8 mouse cellular contexts compared by ENCODE assay signal in the genomic region with DNA sequence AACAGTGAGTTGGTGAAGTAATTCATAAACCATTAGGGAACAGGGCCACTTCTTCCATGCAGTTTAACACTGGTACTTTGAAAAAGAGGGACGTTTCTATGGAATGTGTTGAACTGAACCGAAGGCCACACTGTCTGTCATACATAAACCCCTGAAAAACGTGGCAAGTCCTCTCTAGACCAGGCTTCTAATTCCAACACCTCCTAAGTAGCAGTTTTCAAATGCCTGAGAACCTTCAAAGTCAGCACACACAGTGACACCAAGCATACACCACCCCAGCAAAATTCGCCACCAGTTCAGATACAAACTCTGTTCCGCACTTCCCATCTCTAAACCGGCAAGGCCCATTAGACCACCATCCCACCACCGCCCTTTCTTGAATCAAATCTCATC. TPM values are rescaled to one million over a fixed set of nuclear protein-coding genes. Genes with fewer than 3 reads are reported as not detected.
DNase-seq lines count a peak whose midpoint lies in the region; ATAC-seq lines count a peak whose summit lies in the region.

No protein-coding gene starts in this region.

- peaks cover 27% of the 10 kb centered on the region for H3K4me1 ChIP-seq in lung, embryonic 15.5 days
- peaks cover 17% of the 10 kb centered on the region for H3K4me1 ChIP-seq in embryonic facial prominence, embryonic 12.5 days
- peaks cover 8% of the 10 kb centered on the region for H3K4me1 ChIP-seq in intestine, embryonic 16.5 days (ENCODE audit: control insufficient read depth, insufficient read depth, low read length)
- H3K4me1 ChIP-seq in neural tube, embryonic 15.5 days: peaks cover 36% of the 10 kb centered on the region

- H3K9me3 ChIP-seq in lung, embryonic 15.5 days: no peaks in the 10 kb centered on the region
- no peaks in the 10 kb centered on the region for H3K9me3 ChIP-seq in embryonic facial prominence, embryonic 12.5 days
- H3K9me3 ChIP-seq in intestine, embryonic 16.5 days (ENCODE audit: control insufficient read depth, low read length): no peaks in the 10 kb centered on the region
- H3K9me3 ChIP-seq in neural tube, embryonic 15.5 days (replicated peaks): no peaks in the 10 kb centered on the region

- H3K9ac ChIP-seq in lung, embryonic 15.5 days: peak overlapping the region; percentile 95
- H3K9ac ChIP-seq in embryonic facial prominence, embryonic 12.5 days: peak overlapping the region; percentile 89
- peak overlapping the region; percentile 94 for H3K9ac ChIP-seq in intestine, embryonic 16.5 days (ENCODE audit: low read depth, low read length)
- peak overlapping the region; percentile 94 for H3K9ac ChIP-seq in neural tube, embryonic 15.5 days (replicated peaks)

- peak overlapping the region; percentile 92 for H3K27ac ChIP-seq in lung, embryonic 15.5 days
- peak overlapping the region; percentile 92 for H3K27ac ChIP-seq in embryonic facial prominence, embryonic 12.5 days
- H3K27ac ChIP-seq in intestine, embryonic 16.5 days (ENCODE audit: low read length): peak overlapping the region; percentile 92
- peak overlapping the region; percentile 98 for H3K27ac ChIP-seq in neural tube, embryonic 15.5 days (replicated peaks)

- H3K27me3 ChIP-seq in lung, embryonic 15.5 days: no peaks in the 10 kb centered on the region
- H3K27me3 ChIP-seq in embryonic facial prominence, embryonic 12.5 days: no peaks in the 10 kb centered on the region
- H3K27me3 ChIP-seq in intestine, embryonic 16.5 days (replicated peaks; ENCODE audit: control insufficient read depth, insufficient read depth, low read length): no peaks in the 10 kb centered on the region
- no peaks in the 10 kb centered on the region for H3K27me3 ChIP-seq in neural tube, embryonic 15.5 days (replicated peaks)

- no peak for DNase-seq in lung, postnatal 36 days
- no peak for DNase-seq in ovary, postnatal 10 days (ENCODE audit: low spot score)
- DNase-seq in cerebellum, postnatal 25 days: no peak

- WGBS in lung, embryonic 15.5 days: 2% methylated on average over 7 of the region's 7 CpGs
- 6% methylated on average over 7 of the region's 7 CpGs for WGBS in embryonic facial prominence, embryonic 12.5 days
- 5% methylated on average over 7 of the region's 7 CpGs for WGBS in intestine, embryonic 16.5 days
- WGBS in neural tube, embryonic 15.5 days: 5% methylated on average over 7 of the region's 7 CpGs

- peaks cover 34% of the 10 kb centered on the region for H3K36me3 ChIP-seq in lung, embryonic 15.5 days
- peaks cover 14% of the 10 kb centered on the region for H3K36me3 ChIP-seq in embryonic facial prominence, embryonic 12.5 days
- H3K36me3 ChIP-seq in intestine, embryonic 16.5 days (ENCODE audit: control insufficient read depth, insufficient read depth, low read length): peaks cover 2% of the 10 kb centered on the region; the same call in 1 of the 2 replicates
- peaks cover 19% of the 10 kb centered on the region for H3K36me3 ChIP-seq in neural tube, embryonic 15.5 days

- H3K4me3 ChIP-seq in lung, embryonic 15.5 days: peak overlapping the region; percentile 92
- peak overlapping the region; percentile 92 for H3K4me3 ChIP-seq in embryonic facial prominence, embryonic 12.5 days
- H3K4me3 ChIP-seq in intestine, embryonic 16.5 days (ENCODE audit: low read length): peak overlapping the region; percentile 94
- H3K4me3 ChIP-seq in neural tube, embryonic 15.5 days (replicated peaks): peak overlapping the region; percentile 93

- H3K4me2 ChIP-seq in lung, embryonic 15.5 days: peak overlapping the region; percentile 77
- H3K4me2 ChIP-seq in embryonic facial prominence, embryonic 12.5 days (replicated peaks): peak overlapping the region; percentile 65
- H3K4me2 ChIP-seq in intestine, embryonic 16.5 days (ENCODE audit: low read depth, low read length): peak overlapping the region; percentile 83
- peak overlapping the region; percentile 63 for H3K4me2 ChIP-seq in neural tube, embryonic 15.5 days

- no peak for ATAC-seq in lung, embryonic 15.5 days (ENCODE audit: borderline replicate concordance, extremely low read depth, low FRiP score, low TSS enrichment)
- ATAC-seq in embryonic facial prominence, embryonic 12.5 days (ENCODE audit: insufficient number of reproducible peaks, insufficient read depth, low FRiP score, low TSS enrichment): no peak
- no peak for ATAC-seq in intestine, embryonic 16.5 days
- ATAC-seq in neural tube, embryonic 15.5 days (ENCODE audit: low FRiP score): no peak
- ATAC-seq in inflammation-experienced regulatory T-cells, adult 6 months: no peak

RNA-seq across cellular contexts. Expression of a gene that starts 0.8 kb away (rescaled TPM):
- polyA plus RNA-seq in lung, embryonic 15.5 days (2015; fragmentation: Nextera tagmentation; extraction: Ambion mirVana): 112 and 136 TPM in 2 replicates
- polyA plus RNA-seq in embryonic facial prominence, embryonic 12.5 days (2016; fragmentation: Nextera tagmentation; extraction: Ambion mirVana): 104 and 108 TPM in 2 replicates
- 87.9 and 115 TPM in 2 replicates for polyA plus RNA-seq in intestine, embryonic 16.5 days (2015; fragmentation: Nextera tagmentation; extraction: Ambion mirVana)
- polyA plus RNA-seq in neural tube, embryonic 15.5 days (2015; fragmentation: Nextera tagmentation; extraction: Ambion mirVana): 111 and 121 TPM in 2 replicates
- polyA plus RNA-seq in inflammation-experienced regulatory T-cells, adult 6 months (2017; shearing (Covaris generic)): 10 to 100 TPM; 58.3 to 99.6 (median 68.0) TPM

RNA-seq across cellular contexts. Expression of a gene that starts 5.2 kb away (rescaled TPM):
- polyA plus RNA-seq in lung, embryonic 15.5 days (2015; fragmentation: Nextera tagmentation; extraction: Ambion mirVana): 31.5 and 33.3 TPM in 2 replicates
- polyA plus RNA-seq in embryonic facial prominence, embryonic 12.5 days (2016; fragmentation: Nextera tagmentation; extraction: Ambion mirVana): 30.3 and 31.3 TPM in 2 replicates
- polyA plus RNA-seq in intestine, embryonic 16.5 days (2015; fragmentation: Nextera tagmentation; extraction: Ambion mirVana): 26.7 and 32.1 TPM in 2 replicates
- 40.4 and 42.0 TPM in 2 replicates for polyA plus RNA-seq in neural tube, embryonic 15.5 days (2015; fragmentation: Nextera tagmentation; extraction: Ambion mirVana)
- polyA plus RNA-seq in inflammation-experienced regulatory T-cells, adult 6 months (2017; shearing (Covaris generic)): 10 to 100 TPM; 18.7 to 39.7 (median 37.9) TPM

RNA-seq across cellular contexts. Expression of a gene that starts 28.0 kb away (rescaled TPM):
- 31.9 and 36.5 TPM in 2 replicates for polyA plus RNA-seq in lung, embryonic 15.5 days (2015; fragmentation: Nextera tagmentation; extraction: Ambion mirVana)
- 43.4 and 44.3 TPM in 2 replicates for polyA plus RNA-seq in embryonic facial prominence, embryonic 12.5 days (2016; fragmentation: Nextera tagmentation; extraction: Ambion mirVana)
- 23.4 and 26.0 TPM in 2 replicates for polyA plus RNA-seq in intestine, embryonic 16.5 days (2015; fragmentation: Nextera tagmentation; extraction: Ambion mirVana)
- polyA plus RNA-seq in neural tube, embryonic 15.5 days (2015; fragmentation: Nextera tagmentation; extraction: Ambion mirVana): 41.2 and 41.5 TPM in 2 replicates
- polyA plus RNA-seq in inflammation-experienced regulatory T-cells, adult 6 months (2017; shearing (Covaris generic)): 10 to 100 TPM; 11.9 to 15.3 (median 13.9) TPM

RNA-seq across cellular contexts. Expression of a gene that starts 38.9 kb away (rescaled TPM):
- 0.46 and 0.67 TPM in 2 replicates for polyA plus RNA-seq in lung, embryonic 15.5 days (2015; fragmentation: Nextera tagmentation; extraction: Ambion mirVana)
- polyA plus RNA-seq in embryonic facial prominence, embryonic 12.5 days (2016; fragmentation: Nextera tagmentation; extraction: Ambion mirVana): 0.06 TPM in 1 of 2 replicates, not detected in the other
- polyA plus RNA-seq in intestine, embryonic 16.5 days (2015; fragmentation: Nextera tagmentation; extraction: Ambion mirVana): 33.8 and 39.1 TPM in 2 replicates
- polyA plus RNA-seq in neural tube, embryonic 15.5 days (2015; fragmentation: Nextera tagmentation; extraction: Ambion mirVana): 0.10 TPM in 1 of 2 replicates, not detected in the other
- polyA plus RNA-seq in inflammation-experienced regulatory T-cells, adult 6 months (2017; shearing (Covaris generic)): under 1 TPM in 1 of 3 experiments, not detected in 2; 0.28 TPM

RNA-seq across cellular contexts. Expression of a gene that starts 45.7 kb away (rescaled TPM):
- 71.3 and 76.7 TPM in 2 replicates for polyA plus RNA-seq in lung, embryonic 15.5 days (2015; fragmentation: Nextera tagmentation; extraction: Ambion mirVana)
- 70.0 and 80.0 TPM in 2 replicates for polyA plus RNA-seq in embryonic facial prominence, embryonic 12.5 days (2016; fragmentation: Nextera tagmentation; extraction: Ambion mirVana)
- polyA plus RNA-seq in intestine, embryonic 16.5 days (2015; fragmentation: Nextera tagmentation; extraction: Ambion mirVana): 54.8 and 55.5 TPM in 2 replicates
- 74.0 and 77.4 TPM in 2 replicates for polyA plus RNA-seq in neural tube, embryonic 15.5 days (2015; fragmentation: Nextera tagmentation; extraction: Ambion mirVana)
- polyA plus RNA-seq in inflammation-experienced regulatory T-cells, adult 6 months (2017; shearing (Covaris generic)): 1 to 10 TPM; 6.8 to 8.2 (median 7.7) TPM
